Mouse (Mus musculus) myocyte (in vitro differentiated cells): Measurements from ENCODE around the gene Hipk2.

Experiments
- MAX ChIP-seq: IDR thresholded peaks from one replicate; pipeline ENCODE4 v1.6.1; 2011; ENCODE audit warnings: low read depth, mild to moderate bottlenecking, control low read depth
- MYOG ChIP-seq, 3 experiments: IDR thresholded peaks; one replicate each; pipeline ENCODE4 v1.6.1; 2011; ENCODE audit warnings: control low read depth in 2 of 3, low read depth in 2 of 3, mild to moderate bottlenecking in 2 of 3; ENCODE audit not compliant: insufficient read length in 2 of 3, control insufficient read depth in 1 of 3, insufficient read depth in 1 of 3
- POLR2A ChIP-seq: IDR thresholded peaks from one replicate; pipeline ENCODE4 v1.6.1; 2011; ENCODE audit warnings: low read depth, mild to moderate bottlenecking, control low read depth, moderate library complexity; ENCODE audit not compliant: insufficient read length
- POLR2AphosphoS2 ChIP-seq: IDR thresholded peaks from one replicate; pipeline ENCODE4 v1.6.1; 2011; ENCODE audit warnings: low read depth, control low read depth; ENCODE audit not compliant: insufficient read length
- REST ChIP-seq: IDR thresholded peaks from one replicate; pipeline ENCODE4 v1.6.1; 2011; ENCODE audit warnings: mild to moderate bottlenecking, control low read depth, moderate library complexity; ENCODE audit not compliant: insufficient read depth, insufficient read length
- SRF ChIP-seq: IDR thresholded peaks from one replicate; pipeline ENCODE4 v1.6.1; 2011; ENCODE audit warnings: low read depth; ENCODE audit not compliant: control insufficient read depth, insufficient read length
- TCF3 ChIP-seq: IDR thresholded peaks from one replicate; pipeline ENCODE4 v1.6.1; 2011; ENCODE audit warnings: low read depth, control low read depth; ENCODE audit not compliant: insufficient read length

GRCm38 (mm10) chr6:38755188-38755587 is 120.8 kb downstream of the Hipk2 start:
- TF ChIP-seq MYOG (IDR thresholded peaks at IDR 0.05; ENCODE audit: control insufficient read depth in 1 of 3, insufficient read depth in 1 of 3, insufficient read length in 2 of 3, low read depth in 2 of 3) (no peak), MAX (no peak), POLR2AphosphoS2 (no peak), TCF3 (no peak), POLR2A (no peak), REST (no peak), SRF (no peak)
